ENCODE assay signal across 21 mouse cellular contexts in genomic region chr11:56760474-56760873, GRCm38 (mm10).
DNase-seq lines count a peak whose midpoint lies in the region; TF ChIP-seq lines count a peak whose summit lies in the region.
"Had no signal": no experiment of that assay in that cellular context is flagged by ENCODE, and none has a peak within 500 bp of the region (broad histone marks: within the 10 kb centered on the region; RNA-seq: fewer than 3 reads in every experiment).

No protein-coding gene starts in this region.

- WGBS in cerebellum, adult 2 months, result 70% methylated on average over 2 of the region's 2 CpGs

- no peaks in the 10 kb centered on the region; the same call in 1 of the 2 replicates for H3K27me3 ChIP-seq in cerebellum, adult 2 months (ENCODE audit: control insufficient read depth, insufficient read depth, low read length)
- H3K27me3 ChIP-seq: CH12.LX; embryonic facial prominence, embryonic 13.5 days; embryonic facial prominence, embryonic 15.5 days; forebrain, embryonic 12.5 days had no signal

- peak overlapping the region; percentile 89 for H3K27ac ChIP-seq in layer of hippocampus, adult 2 months
- no peak overlapping the region for H3K27ac ChIP-seq in cerebellum, adult 2 months (ENCODE audit: insufficient read depth, low read length)
- H3K27ac ChIP-seq: embryonic facial prominence, embryonic 13.5 days; embryonic facial prominence, embryonic 15.5 days; forebrain, embryonic 10.5 days; forebrain, embryonic 12.5 days had no signal

- no peak for TF ChIP-seq POLR2A in cerebellum, adult 2 months (IDR thresholded peaks at IDR 0.05; ENCODE audit: borderline replicate concordance, insufficient read depth, low read length)

- no peak for TF ChIP-seq CTCF in layer of hippocampus, adult 2 months (conservative IDR thresholded peaks at IDR 0.05)
- no peak for TF ChIP-seq CTCF in cerebellum, adult 2 months (IDR thresholded peaks at IDR 0.05; ENCODE audit: borderline replicate concordance, insufficient read depth, low read depth, low read length)

- H3K4me3 ChIP-seq in layer of hippocampus, adult 2 months, result no peak overlapping the region
- H3K4me3 ChIP-seq in cerebellum, adult 2 months (replicated peaks; ENCODE audit: insufficient read depth, low read depth, low read length), result no peak overlapping the region
- H3K4me3 ChIP-seq: embryonic facial prominence, embryonic 13.5 days; embryonic facial prominence, embryonic 15.5 days; erythroblast, embryonic 14.5 days; forebrain, embryonic 10.5 days; forebrain, embryonic 12.5 days had no signal

- no peak for DNase-seq in layer of hippocampus, adult 2 months (ENCODE audit: low spot score in 2 of 2)
- DNase-seq in layer of hippocampus, adult 11-12 months (ENCODE audit: low spot score), result no peak
- DNase-seq in lung, postnatal 10 days, result peak; percentile 3
- no peak for DNase-seq in lung, postnatal 14 days
- DNase-seq in cerebellum, adult 2 months, result no peak
- DNase-seq: adrenal gland, adult 8-10 months; adrenal gland, postnatal 14 days; adrenal gland, postnatal 36 days; B cell, adult 2 months; cerebellum, adult 11-12 months; cerebellum, adult 8-10 months; cerebellum, adult 9-11 months; cerebellum, postnatal 14 days; cerebellum, postnatal 36 days; embryo, embryonic 11 days had no signal

- H3K4me1 ChIP-seq in cerebellum, adult 2 months (ENCODE audit: control insufficient read depth, insufficient read depth, low read length), result no peaks in the 10 kb centered on the region
- H3K4me1 ChIP-seq: embryonic facial prominence, embryonic 13.5 days; embryonic facial prominence, embryonic 15.5 days; forebrain, embryonic 12.5 days had no signal
